Mouse (Mus musculus) retina, postnatal 1 day (tissue): ENCODE measurements at regions not wholly inside any gene's neighbourhood (a gene's known extent, or its start where the extent isn't known, plus 50 kb on each side); places are given as distances from the start of the nearest gene placed in this dataset.
A peak's percentile ranks its signal among the peaks of the same experiment; 100 is the strongest.
"Not testable (repeated sequence)": the region's sequence is repeated elsewhere in the genome, so short reads cannot be mapped to it uniquely, and the experiment has no call there.

Experiments used
- DNase-seq: peaks from one replicate; pipeline ENCODE4 v3.0.0-alpha.2; 2012

- DNase-seq, result no peak
These were observed 629.7 kb upstream of the Slc8a1 start for GRCm38 (mm10) chr17:82367876-82368275.

- DNase-seq, result no peak
These were observed 627.8 kb upstream of the Slc8a1 start for GRCm38 (mm10) chr17:82366001-82366400.

- no peak for DNase-seq
These were observed 610.5 kb upstream of the Slc8a1 start for GRCm38 (mm10) chr17:82348636-82349035.

- DNase-seq, result no peak
These were observed 593.3 kb upstream of the Slc8a1 start for GRCm38 (mm10) chr17:82331429-82331828.

GRCm38 (mm10) chr17:82312191-82312590, 574.0 kb upstream of the Slc8a1 start:
- DNase-seq, result no peak

GRCm38 (mm10) chr17:82306347-82306746, 568.2 kb upstream of the Slc8a1 start:
- no peak for DNase-seq

GRCm38 (mm10) chr17:82277728-82278127, 539.6 kb upstream of the Slc8a1 start:
- no peak for DNase-seq

- DNase-seq, result no peak
These were observed 535.8 kb upstream of the Slc8a1 start for GRCm38 (mm10) chr17:82273946-82274345.

GRCm38 (mm10) chr17:82272845-82273244, 534.7 kb upstream of the Slc8a1 start:
- DNase-seq, result no peak

GRCm38 (mm10) chr17:82266842-82267241, 528.7 kb upstream of the Slc8a1 start:
- DNase-seq, result not testable (repeated sequence)

GRCm38 (mm10) chr17:82252362-82252761, 514.2 kb upstream of the Slc8a1 start:
- DNase-seq, result no peak

GRCm38 (mm10) chr17:82251841-82252240, 513.7 kb upstream of the Slc8a1 start:
- DNase-seq, result no peak

- no peak for DNase-seq
These were observed 500.2 kb upstream of the Slc8a1 start for GRCm38 (mm10) chr17:82238361-82238760.

GRCm38 (mm10) chr17:82237456-82237855, 499.3 kb upstream of the Slc8a1 start:
- no peak for DNase-seq

- no peak for DNase-seq
These were observed 477.8 kb upstream of the Slc8a1 start for GRCm38 (mm10) chr17:82215728-82216623.

GRCm38 (mm10) chr17:82199981-82200380, 461.8 kb upstream of the Slc8a1 start:
- DNase-seq, result no peak

GRCm38 (mm10) chr17:82199031-82199642, 461.0 kb upstream of the Slc8a1 start:
- peak; percentile 93 for DNase-seq

- DNase-seq, result no peak
These were observed 446.1 kb upstream of the Slc8a1 start for GRCm38 (mm10) chr17:82184261-82184660.

- DNase-seq, result no peak
These were observed 433.0 kb upstream of the Slc8a1 start for GRCm38 (mm10) chr17:82171216-82171615.

GRCm38 (mm10) chr17:82153446-82153845, 415.3 kb upstream of the Slc8a1 start:
- no peak for DNase-seq

GRCm38 (mm10) chr17:82134843-82135242, 396.7 kb upstream of the Slc8a1 start:
- DNase-seq, result no peak

GRCm38 (mm10) chr17:82132941-82133340, 394.8 kb upstream of the Slc8a1 start:
- no peak for DNase-seq

- no peak for DNase-seq
These were observed 349.0 kb upstream of the Slc8a1 start for GRCm38 (mm10) chr17:82087141-82087540.

- no peak for DNase-seq
These were observed 342.1 kb upstream of the Slc8a1 start for GRCm38 (mm10) chr17:82080301-82080700.
